Mouse (Mus musculus) heart, postnatal 14 days (tissue): ENCODE results near the gene Arhgef3. TPM values are rescaled to one million over a fixed set of nuclear protein-coding genes. Genes with fewer than 3 reads are reported as not detected.

ENCODE experiments used
- DNase-seq, 2 experiments: peaks; one replicate each; pipeline ENCODE4 v3.0.0; 2021 to 2022
- intact Hi-C: fragments of 180-260 bp; cut with DNase I; formaldehyde crosslinking; loops from one replicate; pipeline ENCODE4 v1.15.1; 2025
- long read RNA-seq, 2 experiments: library from polyadenylated mRNA; stranded (forward); transcript quantifications; one replicate each; pipeline ENCODE4 v2.0.0; 2021
- total RNA-seq, 2 experiments: library from RNA; stranded (reverse); gene quantifications; 2 replicates each; pipeline ENCODE4 v1.2.3; 2021

Gene Arhgef3
- total RNA-seq, result 10 to 100 TPM; 30.6 to 32.1 TPM
- long read RNA-seq, experiment 1, transcript Arhgef3-201 (11 exons, 3,585 nt), result major isoform, 9 of 30 reads
- long read RNA-seq, experiment 1, partial matches to known transcripts, result 9 of 30 reads
- long read RNA-seq, experiment 1, other reads (novel, unspliced or antisense), result 11 of 30 reads
- long read RNA-seq, experiment 2, transcript Arhgef3-201 (11 exons, 3,585 nt), result major isoform, 11 of 20 reads
- long read RNA-seq, experiment 2, partial matches to known transcripts, result 2 of 20 reads
- long read RNA-seq, experiment 2, other reads (novel, unspliced or antisense), result 5 of 20 reads

- intact Hi-C loops, result loop anchor here (2.0 to 10.0 kb wide), 3 partner anchors 32 to 298 kb away; no protein-coding TSS in a partner anchor
- DNase-seq, result peak; percentile 83 to 84
Measured at GRCm38 (mm10) chr14:27114362-27115274, at the start of gene Arhgef3. TSS of gene Arhgef3 (plus strand) at chr14:27114899.

GRCm38 (mm10) chr14:27066171-27066929, 48.3 kb upstream of the Arhgef3 start:
- intact Hi-C loops, result no loop called here

GRCm38 (mm10) chr14:27067866-27068271, 46.8 kb upstream of the Arhgef3 start:
- DNase-seq, result no peak
- intact Hi-C loops, result no loop called here

More at GRCm38 (mm10) chr14:27066171-27066929, 48.3 kb upstream of the Arhgef3 start:
- DNase-seq, result peak; percentile 47 to 51

GRCm38 (mm10) chr14:27069434-27070097, 45.1 kb upstream of the Arhgef3 start:
- intact Hi-C loops, result no loop called here
- no peak for DNase-seq

- intact Hi-C loops, result no loop called here
- DNase-seq, result no peak
Measured at GRCm38 (mm10) chr14:27070128-27070527, 44.6 kb upstream of the Arhgef3 start.

GRCm38 (mm10) chr14:27070758-27071157, 43.9 kb upstream of the Arhgef3 start:
- DNase-seq, result no peak
- intact Hi-C loops, result no loop called here

- intact Hi-C loops, result no loop called here
- DNase-seq, result no peak
Measured at GRCm38 (mm10) chr14:27071985-27072384, 42.7 kb upstream of the Arhgef3 start.

GRCm38 (mm10) chr14:27075084-27075483, 39.6 kb upstream of the Arhgef3 start:
- DNase-seq, result no peak
- intact Hi-C loops, result no loop called here

GRCm38 (mm10) chr14:27075909-27076521, 38.7 kb upstream of the Arhgef3 start:
- intact Hi-C loops, result no loop called here

GRCm38 (mm10) chr14:27076522-27076920, 38.2 kb upstream of the Arhgef3 start:
- DNase-seq, result peak in 1 of 2 experiments; percentile 45
- intact Hi-C loops, result no loop called here

More at GRCm38 (mm10) chr14:27075909-27076521, 38.7 kb upstream of the Arhgef3 start:
- peak in 1 of 2 experiments; percentile 21 for DNase-seq

GRCm38 (mm10) chr14:27081536-27082275, 33.0 kb upstream of the Arhgef3 start:
- DNase-seq, result no peak
- intact Hi-C loops, result no loop called here

- intact Hi-C loops, result no loop called here
- no peak for DNase-seq
Measured at GRCm38 (mm10) chr14:27085471-27085870, 29.2 kb upstream of the Arhgef3 start.

- DNase-seq, result no peak
- intact Hi-C loops, result no loop called here
Measured at GRCm38 (mm10) chr14:27085999-27086398, 28.7 kb upstream of the Arhgef3 start.

GRCm38 (mm10) chr14:27094247-27094646, 20.5 kb upstream of the Arhgef3 start:
- intact Hi-C loops, result loop anchor here (5.0 to 10.0 kb wide), 2 partner anchors 307 to 419 kb away; no protein-coding TSS in a partner anchor
- no peak for DNase-seq

GRCm38 (mm10) chr14:27096133-27096532, 18.6 kb upstream of the Arhgef3 start:
- intact Hi-C loops, result loop anchor here (1.0 to 10.0 kb wide), 3 partner anchors 65 to 421 kb away; no protein-coding TSS in a partner anchor

GRCm38 (mm10) chr14:27096779-27097178, 17.9 kb upstream of the Arhgef3 start:
- intact Hi-C loops, result loop anchor here (1.0 to 10.0 kb wide), 3 partner anchors 65 to 422 kb away; no protein-coding TSS in a partner anchor
- peak; percentile 71 to 82 for DNase-seq

More at GRCm38 (mm10) chr14:27096133-27096532, 18.6 kb upstream of the Arhgef3 start:
- no peak for DNase-seq

- intact Hi-C loops, result no loop called here
- no peak for DNase-seq
Measured at GRCm38 (mm10) chr14:27101735-27102134, 13.0 kb upstream of the Arhgef3 start.

- intact Hi-C loops, result no loop called here
- DNase-seq, result no peak
Measured at GRCm38 (mm10) chr14:27102720-27103119, 12.0 kb upstream of the Arhgef3 start.
